Comparison of ENCODE assay signal across 8 mouse cellular contexts in genomic region chr8:111734244-111734960, GRCm38 (mm10). TPM values are rescaled to one million over a fixed set of nuclear protein-coding genes. Genes with fewer than 3 reads are reported as not detected.
A peak's percentile ranks its signal among the peaks of the same experiment; 100 is the strongest.
DNase-seq lines count a peak whose midpoint lies in the region; ATAC-seq and TF ChIP-seq lines count a peak whose summit lies in the region.

No protein-coding gene starts in this region.

- H3ac ChIP-seq in myocyte (ENCODE audit: control insufficient read depth, insufficient read length), result no peak overlapping the region

- H3K9me3 ChIP-seq in lung, embryonic 14.5 days (ENCODE audit: low read depth, low read length), result no peaks in the 10 kb centered on the region
- no peaks in the 10 kb centered on the region for H3K9me3 ChIP-seq in forebrain, embryonic 16.5 days (ENCODE audit: control insufficient read depth, low read length)

- TF ChIP-seq POLR2A in myocyte (IDR thresholded peaks at IDR 0.05; ENCODE audit: insufficient read length, low read depth), result peak; percentile 23

- peak overlapping the region; percentile 91 for H3K27ac ChIP-seq in lung, embryonic 14.5 days (ENCODE audit: low read depth)
- peak overlapping the region; percentile 4 for H3K27ac ChIP-seq in forebrain, embryonic 16.5 days (ENCODE audit: low read length)

- peaks cover 94% of the 10 kb centered on the region for H3K79me2 ChIP-seq in myocyte (ENCODE audit: control insufficient read depth, insufficient read depth)

- H3K36me3 ChIP-seq in lung, embryonic 14.5 days (ENCODE audit: insufficient read depth), result 0 out of 2 replicates have a peak, but pooled peaks cover 2% of the 10 kb centered on the region
- H3K36me3 ChIP-seq in forebrain, embryonic 16.5 days (ENCODE audit: control insufficient read depth, insufficient read depth), result no peaks in the 10 kb centered on the region
- no peaks in the 10 kb centered on the region for H3K36me3 ChIP-seq in myocyte (ENCODE audit: control insufficient read depth, insufficient read depth)

- ATAC-seq in lung, embryonic 14.5 days (ENCODE audit: insufficient read depth), result no peak
- ATAC-seq in forebrain, embryonic 16.5 days, result no peak

- H3K4me2 ChIP-seq in lung, embryonic 14.5 days, result peak overlapping the region; percentile 75
- H3K4me2 ChIP-seq in forebrain, embryonic 16.5 days (ENCODE audit: low read length), result no peak overlapping the region
- peak overlapping the region; percentile 97 for H3K4me2 ChIP-seq in myocyte (ENCODE audit: low read depth)

- no peak overlapping the region for H3K4me3 ChIP-seq in lung, embryonic 14.5 days (ENCODE audit: low read depth, low read length)
- H3K4me3 ChIP-seq in forebrain, embryonic 16.5 days (replicated peaks; ENCODE audit: low read length), result no peak overlapping the region
- H3K4me3 ChIP-seq in myocyte, result no peak overlapping the region

- no peaks in the 10 kb centered on the region for H3K27me3 ChIP-seq in lung, embryonic 14.5 days (ENCODE audit: insufficient read depth, low read length)
- H3K27me3 ChIP-seq in forebrain, embryonic 16.5 days (replicated peaks; ENCODE audit: control insufficient read depth, insufficient read depth, low read length), result no peaks in the 10 kb centered on the region
- H3K27me3 ChIP-seq in myocyte (ENCODE audit: control insufficient read depth, insufficient read depth, insufficient read length), result no peaks in the 10 kb centered on the region

- peak overlapping the region; percentile 16; the same call in 1 of the 2 replicates for H3K9ac ChIP-seq in lung, embryonic 14.5 days
- H3K9ac ChIP-seq in forebrain, embryonic 16.5 days (replicated peaks; ENCODE audit: low read depth, low read length), result no peak overlapping the region; the same call in 1 of the 2 replicates

- no peak for DNase-seq in lung, embryonic 14.5 days
- DNase-seq in lung, postnatal 14 days, result no peak
- DNase-seq in kidney, adult 9 months, result peak; percentile 64
- no peak for DNase-seq in embryo, embryonic 10.5 days (ENCODE audit: low spot score)
- no peak for DNase-seq in layer of hippocampus, postnatal 10 days (ENCODE audit: low spot score in 2 of 2)
- DNase-seq in spleen, postnatal 36 days (ENCODE audit: low spot score in 2 of 2), result no peak

- peaks cover 69% of the 10 kb centered on the region for H3K4me1 ChIP-seq in lung, embryonic 14.5 days (ENCODE audit: insufficient read depth)
- H3K4me1 ChIP-seq in forebrain, embryonic 16.5 days (replicated peaks; ENCODE audit: control insufficient read depth, insufficient read depth, low read length), result peaks cover 78% of the 10 kb centered on the region

- 40% methylated on average over 6 of the region's 6 CpGs for WGBS in lung, embryonic 14.5 days
- WGBS in forebrain, embryonic 16.5 days, result 59% methylated on average over 6 of the region's 6 CpGs

- no peak for TF ChIP-seq CTCF in lung, embryonic 14.5 days (IDR thresholded peaks at IDR 0.05; ENCODE audit: low read depth)

TF ChIP-seq in myocyte, 11 proteins besides CTCF, POLR2A, EP300 and RAD21:
- no peak for TF ChIP-seq TCF3 (IDR thresholded peaks at IDR 0.05; ENCODE audit: insufficient read length, low read depth)
- no peak for TF ChIP-seq TCF12 (IDR thresholded peaks at IDR 0.05; ENCODE audit: insufficient read depth, poor library complexity, severe bottlenecking)
- no peak for TF ChIP-seq SRF (IDR thresholded peaks at IDR 0.05; ENCODE audit: control insufficient read depth, insufficient read length, low read depth)
- TF ChIP-seq E2F4 (IDR thresholded peaks at IDR 0.05; ENCODE audit: insufficient read depth), result no peak
- TF ChIP-seq MYOG (IDR thresholded peaks at IDR 0.05; ENCODE audit: control insufficient read depth in 1 of 3, insufficient read depth in 1 of 3, insufficient read length in 2 of 3, low read depth in 2 of 3), result no peak
- TF ChIP-seq CEBPB (IDR thresholded peaks at IDR 0.05; ENCODE audit: insufficient read depth, poor library complexity, severe bottlenecking), result no peak
- TF ChIP-seq POLR2AphosphoS2 (IDR thresholded peaks at IDR 0.05; ENCODE audit: insufficient read length, low read depth), result no peak
- TF ChIP-seq USF1 (IDR thresholded peaks at IDR 0.05; ENCODE audit: low read depth), result no peak
- TF ChIP-seq MAX (IDR thresholded peaks at IDR 0.05; ENCODE audit: low read depth), result no peak
- TF ChIP-seq REST (IDR thresholded peaks at IDR 0.05; ENCODE audit: insufficient read depth, insufficient read length), result no peak
- no peak for TF ChIP-seq MYOD1 (IDR thresholded peaks at IDR 0.05; ENCODE audit: control insufficient read depth in 1 of 3, insufficient read length in 2 of 3, low read depth in 2 of 3)

RNA-seq across cellular contexts. Expression of gene Bcar1, which starts 9.2 kb away (rescaled TPM):
- polyA plus RNA-seq in lung, embryonic 14.5 days (2014; fragmentation: Nextera tagmentation; extraction: Ambion mirVana), result 54.5 and 56.3 TPM in 2 replicates
- polyA plus RNA-seq in forebrain, embryonic 16.5 days (2015; fragmentation: Nextera tagmentation; extraction: Ambion mirVana), result 45.9 and 52.5 TPM in 2 replicates
- 81.9 TPM for polyA plus RNA-seq in myocyte (2012; fragmentation: generic; extraction: Trizol)
- total RNA-seq in layer of hippocampus, postnatal 10 days (2021), result 10 to 100 TPM; 60.1 to 62.6 TPM

RNA-seq across cellular contexts. Expression of gene Ctrb1, which starts 43.6 kb away (rescaled TPM):
- not detected in 2 replicates for polyA plus RNA-seq in lung, embryonic 14.5 days (2014; fragmentation: Nextera tagmentation; extraction: Ambion mirVana)
- polyA plus RNA-seq in forebrain, embryonic 16.5 days (2015; fragmentation: Nextera tagmentation; extraction: Ambion mirVana), result not detected in 2 replicates
- polyA plus RNA-seq in myocyte (2012; fragmentation: generic; extraction: Trizol), result 85.4 TPM
- total RNA-seq in layer of hippocampus, postnatal 10 days (2021), result not detected

Comparison
In these comparisons a context has a peak if more than half of its experiments do, and no peak if none do; other contexts are left out.
1. RNA of gene Ctrb1, which starts 43.6 kb away (polyA plus RNA-seq): 85.4 TPM in myocyte (single experiment); not detected in lung, embryonic 14.5 days and not detected in forebrain, embryonic 16.5 days; every median in the first group is over 10 times any median in the second.